Mouse (Mus musculus): ENCODE measurements around the gene Lmntd1.

The Lmntd1 gene

GRCm38 (mm10) chr6:145604648-145605047 is 9.5 kb downstream of the Lmntd1 start:
- in situ Hi-C loops (cut with MboI), result no loop called here

GRCm38 (mm10) chr6:145604126-145604525 is 10.0 kb downstream of the Lmntd1 start:
- in situ Hi-C loops (cut with MboI), result no loop called here

- in situ Hi-C loops (cut with MboI), result no loop called here
Observed at GRCm38 (mm10) chr6:145598794-145599555, 15.1 kb downstream of the Lmntd1 start.

- in situ Hi-C loops (cut with MboI), result no loop called here
Observed at GRCm38 (mm10) chr6:145595905-145596304, 18.2 kb downstream of the Lmntd1 start.

- in situ Hi-C loops (cut with MboI), result no loop called here
Observed at GRCm38 (mm10) chr6:145593991-145594390, 20.1 kb downstream of the Lmntd1 start.

- in situ Hi-C loops (cut with MboI), result no loop called here
Observed at GRCm38 (mm10) chr6:145592531-145592998, 21.6 kb downstream of the Lmntd1 start.

GRCm38 (mm10) chr6:145592036-145592435 is 22.1 kb downstream of the Lmntd1 start:
- in situ Hi-C loops (cut with MboI), result no loop called here

- in situ Hi-C loops (cut with MboI), result no loop called here
Observed at GRCm38 (mm10) chr6:145591578-145591977, 22.5 kb downstream of the Lmntd1 start.

- in situ Hi-C loops (cut with MboI), result no loop called here
Observed at GRCm38 (mm10) chr6:145590501-145591293, 23.4 kb downstream of the Lmntd1 start.

GRCm38 (mm10) chr6:145585052-145585973 is 28.8 kb downstream of the Lmntd1 start:
- in situ Hi-C loops (cut with MboI), result no loop called here

- in situ Hi-C loops (cut with MboI), result no loop called here
Observed at GRCm38 (mm10) chr6:145581366-145582170, 32.6 kb downstream of the Lmntd1 start.

- in situ Hi-C loops (cut with MboI), result no loop called here
Observed at GRCm38 (mm10) chr6:145579761-145580160, 34.4 kb downstream of the Lmntd1 start.

GRCm38 (mm10) chr6:145578457-145579185 is 35.5 kb downstream of the Lmntd1 start:
- in situ Hi-C loops (cut with MboI), result no loop called here

- in situ Hi-C loops (cut with MboI), result no loop called here
Observed at GRCm38 (mm10) chr6:145576762-145577161, 37.4 kb downstream of the Lmntd1 start.

GRCm38 (mm10) chr6:145573250-145574013 is 40.7 kb downstream of the Lmntd1 start:
- in situ Hi-C loops (cut with MboI), result no loop called here

GRCm38 (mm10) chr6:145568701-145569100 is 45.4 kb downstream of the Lmntd1 start:
- in situ Hi-C loops (cut with MboI), result no loop called here

- in situ Hi-C loops (cut with MboI), result no loop called here
Observed at GRCm38 (mm10) chr6:145567832-145568231, 46.3 kb downstream of the Lmntd1 start.

- in situ Hi-C loops (cut with MboI), result no loop called here
Observed at GRCm38 (mm10) chr6:145567296-145567695, 46.8 kb downstream of the Lmntd1 start.

- in situ Hi-C loops (cut with MboI), result no loop called here
Observed at GRCm38 (mm10) chr6:145565663-145566062, 48.5 kb downstream of the Lmntd1 start.

GRCm38 (mm10) chr6:145564671-145565070 is 49.4 kb downstream of the Lmntd1 start:
- in situ Hi-C loops (cut with MboI), result no loop called here
